Mouse (Mus musculus): ENCODE measurements around the gene Rasa3. TPM values are rescaled to one million over a fixed set of nuclear protein-coding genes. Genes with fewer than 3 reads are reported as not detected.
A peak's percentile ranks its signal among the peaks of the same experiment; 100 is the strongest.

The Rasa3 gene
- total and polyA plus RNA-seq, 2 experiments from 2014 or later, result 13.2 to 29.9 TPM

GRCm38 (mm10) chr8:13630171-13630570 lies 47.2 kb downstream of the Rasa3 start:
- H3K36me3 ChIP-seq (replicated peaks; ENCODE audit: control insufficient read depth, insufficient read depth, low read length), result peaks cover 34% of the 10 kb centered on the region
- TF ChIP-seq CTCF (IDR thresholded peaks at IDR 0.05; ENCODE audit: low read depth), result no peak
- TF ChIP-seq EP300 (IDR thresholded peaks at IDR 0.05; ENCODE audit: low read depth), result no peak
- no peak overlapping the region for H3K9ac ChIP-seq (replicated peaks; ENCODE audit: low read depth, low read length)
- no peak overlapping the region for H3K4me2 ChIP-seq (ENCODE audit: low read depth, low read length)
- H3K4me1 ChIP-seq (ENCODE audit: control insufficient read depth, insufficient read depth), result peaks cover 7% of the 10 kb centered on the region
- H3K9me3 ChIP-seq (replicated peaks; ENCODE audit: control insufficient read depth, low read length), result peaks cover 7% of the 10 kb centered on the region; the same call in 1 of the 2 replicates
- no peak for DNase-seq (ENCODE audit: low spot score)
- ATAC-seq (ENCODE audit: insufficient read depth, low read depth), result no peak
- no peaks in the 10 kb centered on the region for H3K27me3 ChIP-seq (ENCODE audit: control insufficient read depth, insufficient read depth, low read length)
- 77% methylated on average over 5 of the region's 5 CpGs for WGBS
- H3K27ac ChIP-seq (ENCODE audit: low read depth), result no peak overlapping the region
- no peak overlapping the region for H3K4me3 ChIP-seq (ENCODE audit: low read depth, low read length)

GRCm38 (mm10) chr8:13629351-13630090 lies 47.9 kb downstream of the Rasa3 start:
- TF ChIP-seq EP300 (IDR thresholded peaks at IDR 0.05; ENCODE audit: low read depth), result no peak
- TF ChIP-seq CTCF (IDR thresholded peaks at IDR 0.05; ENCODE audit: low read depth), result no peak
- 89% methylated on average over 10 of the region's 10 CpGs for WGBS
- no peak overlapping the region for H3K4me2 ChIP-seq (ENCODE audit: low read depth, low read length)
- ATAC-seq (ENCODE audit: insufficient read depth, low read depth) (no peak), DNase-seq (ENCODE audit: low spot score) (peak; percentile 4)
- H3K9me3 ChIP-seq (replicated peaks; ENCODE audit: control insufficient read depth, low read length), result peaks cover 7% of the 10 kb centered on the region; the same call in 1 of the 2 replicates
- H3K27me3 ChIP-seq (ENCODE audit: control insufficient read depth, insufficient read depth, low read length), result no peaks in the 10 kb centered on the region
- no peak overlapping the region for H3K4me3 ChIP-seq (ENCODE audit: low read depth, low read length)
- no peak overlapping the region for H3K9ac ChIP-seq (replicated peaks; ENCODE audit: low read depth, low read length)
- peaks cover 34% of the 10 kb centered on the region for H3K36me3 ChIP-seq (replicated peaks; ENCODE audit: control insufficient read depth, insufficient read depth, low read length)
- peaks cover 13% of the 10 kb centered on the region for H3K4me1 ChIP-seq (ENCODE audit: control insufficient read depth, insufficient read depth)
- no peak overlapping the region for H3K27ac ChIP-seq (ENCODE audit: low read depth)

DNA sequence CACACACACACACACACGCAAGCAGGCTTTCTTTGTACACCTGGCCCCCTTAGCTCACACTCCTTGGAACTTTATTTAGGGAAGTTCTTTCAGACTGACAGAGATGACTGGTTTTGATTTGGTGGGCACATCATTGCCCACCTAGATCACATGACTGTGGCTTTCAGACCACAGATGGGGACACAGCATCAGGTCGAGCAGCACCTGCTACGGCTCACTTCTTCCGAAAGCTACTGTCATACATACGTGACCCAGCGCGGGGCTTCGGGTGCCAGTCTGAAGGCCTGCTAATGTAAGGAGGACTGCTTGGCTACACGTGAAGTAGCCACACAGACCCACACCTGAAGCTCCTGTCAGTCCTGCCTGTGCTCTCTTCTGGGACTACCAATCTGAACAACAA lies 49.3 kb downstream of the Rasa3 start:
- Histone ChIP-seq H3K27me3 (ENCODE audit: control insufficient read depth, insufficient read depth, low read length) (no peaks in the 10 kb centered on the region), H3K27ac (ENCODE audit: low read depth) (no peak overlapping the region), H3K4me2 (ENCODE audit: low read depth, low read length) (no peak overlapping the region), H3K4me3 (ENCODE audit: low read depth, low read length) (no peak overlapping the region), H3K9me3 (replicated peaks; ENCODE audit: control insufficient read depth, low read length) (no peaks in the 10 kb centered on the region), H3K9ac (replicated peaks; ENCODE audit: low read depth, low read length) (no peak overlapping the region), H3K4me1 (ENCODE audit: control insufficient read depth, insufficient read depth) (peaks cover 21% of the 10 kb centered on the region), H3K36me3 (replicated peaks; ENCODE audit: control insufficient read depth, insufficient read depth, low read length) (peaks cover 29% of the 10 kb centered on the region)
- DNase-seq (ENCODE audit: low spot score), result no peak
- WGBS, result 91% methylated on average over 9 of the region's 9 CpGs
- ATAC-seq (ENCODE audit: insufficient read depth, low read depth), result no peak
- no peak for TF ChIP-seq EP300 (IDR thresholded peaks at IDR 0.05; ENCODE audit: low read depth)

GRCm38 (mm10) chr8:13627591-13627990 lies 49.8 kb downstream of the Rasa3 start:
- WGBS, result 91% methylated on average over 5 of the region's 5 CpGs
- no peaks in the 10 kb centered on the region for H3K27me3 ChIP-seq (ENCODE audit: control insufficient read depth, insufficient read depth, low read length)

DNA sequence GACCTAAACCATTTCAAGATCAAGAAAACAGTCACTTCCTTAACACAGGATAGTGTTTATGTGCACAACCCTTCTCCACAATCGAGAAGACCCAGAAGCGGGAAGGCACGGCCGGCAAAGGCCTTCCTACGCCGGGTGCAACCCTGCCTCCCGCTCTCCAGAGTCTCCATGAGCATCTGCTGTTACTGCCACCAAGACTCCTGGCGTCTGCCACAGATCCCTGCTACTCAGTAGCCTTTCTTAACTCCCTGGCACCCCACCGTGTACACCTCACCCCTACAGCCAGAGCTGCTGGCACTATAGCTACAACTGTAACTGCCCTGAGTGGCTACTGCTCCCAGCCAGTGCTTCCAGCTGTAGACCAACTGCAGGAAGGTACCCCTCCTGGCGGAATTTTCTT lies 51.3 kb downstream of the Rasa3 start:
- Histone ChIP-seq H3K27me3 (ENCODE audit: control insufficient read depth, insufficient read depth, low read length) (no peaks in the 10 kb centered on the region), H3K4me2 (ENCODE audit: low read depth, low read length) (no peak overlapping the region), H3K4me1 (ENCODE audit: control insufficient read depth, insufficient read depth) (peaks cover 20% of the 10 kb centered on the region), H3K27ac (ENCODE audit: low read depth) (no peak overlapping the region), H3K36me3 (replicated peaks; ENCODE audit: control insufficient read depth, insufficient read depth, low read length) (peaks cover 25% of the 10 kb centered on the region), H3K4me3 (ENCODE audit: low read depth, low read length) (no peak overlapping the region), H3K9me3 (replicated peaks; ENCODE audit: control insufficient read depth, low read length) (no peaks in the 10 kb centered on the region), H3K9ac (replicated peaks; ENCODE audit: low read depth, low read length) (no peak overlapping the region)
- TF ChIP-seq CTCF (IDR thresholded peaks at IDR 0.05; ENCODE audit: low read depth), result no peak
- no peak for TF ChIP-seq EP300 (IDR thresholded peaks at IDR 0.05; ENCODE audit: low read depth)
- ATAC-seq (ENCODE audit: insufficient read depth, low read depth) (no peak), DNase-seq (ENCODE audit: low spot score) (no peak)
- WGBS, result 86% methylated on average over 10 of the region's 10 CpGs

More at GRCm38 (mm10) chr8:13627591-13627990, 49.8 kb downstream of the Rasa3 start:
- Histone ChIP-seq H3K4me1 (ENCODE audit: control insufficient read depth, insufficient read depth) (peaks cover 20% of the 10 kb centered on the region), H3K4me3 (ENCODE audit: low read depth, low read length) (no peak overlapping the region), H3K4me2 (ENCODE audit: low read depth, low read length) (no peak overlapping the region), H3K9ac (replicated peaks; ENCODE audit: low read depth, low read length) (no peak overlapping the region), H3K27ac (ENCODE audit: low read depth) (no peak overlapping the region), H3K36me3 (replicated peaks; ENCODE audit: control insufficient read depth, insufficient read depth, low read length) (peaks cover 29% of the 10 kb centered on the region), H3K9me3 (replicated peaks; ENCODE audit: control insufficient read depth, low read length) (no peaks in the 10 kb centered on the region)
- DNase-seq (ENCODE audit: low spot score) (no peak), ATAC-seq (ENCODE audit: insufficient read depth, low read depth) (no peak)
- TF ChIP-seq CTCF (IDR thresholded peaks at IDR 0.05; ENCODE audit: low read depth) (no peak), EP300 (IDR thresholded peaks at IDR 0.05; ENCODE audit: low read depth) (no peak)

Data from heart, postnatal 0 days (tissue).